Mouse (Mus musculus) CD8-positive naive resting alpha-beta T cell, adult 2 months (primary cell): ENCODE results near the gene Hnrnph1.
"Not testable (repeated sequence)": the region's sequence is repeated elsewhere in the genome, so short reads cannot be mapped to it uniquely, and the experiment has no call there.

Experiments used
- DNase-seq, 2 experiments: peaks; one replicate each; pipeline ENCODE4 v3.0.0; 2022; ENCODE audit warnings: low read depth in 2 of 2, low spot score in 2 of 2

Gene Hnrnph1

DNA sequence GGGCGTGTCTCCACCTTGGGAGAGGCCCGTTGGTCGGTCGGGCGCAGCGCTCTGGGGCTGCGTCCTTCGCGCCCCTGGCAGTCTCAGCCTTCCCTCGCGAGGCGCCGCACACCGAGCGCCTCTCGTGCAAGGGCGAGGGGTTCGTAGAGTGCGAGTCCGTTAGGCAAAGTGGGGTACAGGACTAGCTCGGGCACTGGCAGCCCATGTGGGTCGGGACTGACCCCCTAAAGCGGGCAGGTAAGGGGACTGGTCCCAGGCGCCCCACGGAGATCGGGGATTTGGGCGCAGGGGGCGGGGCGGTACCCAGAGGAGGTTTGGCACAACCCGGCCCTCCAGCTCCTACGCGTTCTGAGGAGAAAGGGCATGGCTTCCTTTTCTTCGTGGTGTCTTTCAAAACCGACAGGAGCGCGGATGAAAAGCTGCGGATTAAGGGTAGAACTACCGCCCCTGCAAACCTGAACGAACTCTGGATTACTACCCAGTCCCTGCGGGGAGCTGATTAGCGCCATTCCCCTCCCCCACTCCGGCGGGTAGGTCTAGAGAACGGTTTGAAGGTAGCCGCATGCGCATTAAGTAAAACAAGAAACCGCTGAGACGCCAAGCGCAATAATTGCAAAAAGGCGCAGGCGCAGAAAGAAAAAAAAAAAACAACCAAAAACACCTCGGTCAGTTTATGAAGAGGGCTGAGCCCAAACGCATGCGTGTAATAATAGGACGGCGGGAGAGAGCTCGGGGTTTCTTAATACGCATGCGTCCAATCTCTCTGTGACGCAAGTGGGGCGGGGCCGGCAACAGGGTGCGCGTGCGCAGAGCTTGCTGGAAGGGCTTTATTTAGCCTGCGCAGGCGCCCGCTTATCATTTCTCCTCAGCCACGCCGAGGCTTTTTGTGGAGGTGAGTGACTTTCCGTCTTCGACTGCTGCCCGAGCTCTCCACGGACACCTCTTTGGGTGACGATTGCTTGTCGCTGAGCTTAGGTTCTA, at the start of gene Hnrnph1:
Gene Hnrnph1 (plus strand): TSS at position 80 of the 981 bp plus-strand sequence.
- peak; percentile 99 for DNase-seq

DNA sequence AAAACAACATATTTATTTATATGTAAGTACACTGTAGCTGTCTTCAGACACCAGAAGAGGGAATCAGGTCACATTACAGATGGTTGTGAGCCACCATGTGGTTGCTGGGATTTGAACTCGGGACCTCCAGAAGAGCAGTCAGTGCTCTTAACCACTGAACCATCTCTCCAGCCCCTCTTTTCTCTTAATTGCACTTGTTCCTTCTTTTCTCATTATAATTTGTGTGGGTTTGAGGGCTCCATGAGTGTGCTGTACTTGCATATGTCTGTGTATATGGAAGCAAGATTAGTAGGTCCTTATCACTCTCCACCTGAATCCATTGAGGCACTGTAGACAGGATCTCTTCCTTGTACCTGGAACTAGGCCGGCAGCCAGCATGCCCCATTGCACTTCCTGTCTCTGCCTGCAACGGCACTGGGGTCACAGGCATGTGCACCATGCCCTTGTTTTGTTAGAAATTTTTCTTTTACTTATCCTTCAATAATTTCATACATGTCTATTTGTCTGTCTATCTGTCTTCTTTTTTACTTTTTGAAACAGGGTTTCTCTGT, 48.6 kb upstream of the Hnrnph1 start:
- no peak for DNase-seq

DNA sequence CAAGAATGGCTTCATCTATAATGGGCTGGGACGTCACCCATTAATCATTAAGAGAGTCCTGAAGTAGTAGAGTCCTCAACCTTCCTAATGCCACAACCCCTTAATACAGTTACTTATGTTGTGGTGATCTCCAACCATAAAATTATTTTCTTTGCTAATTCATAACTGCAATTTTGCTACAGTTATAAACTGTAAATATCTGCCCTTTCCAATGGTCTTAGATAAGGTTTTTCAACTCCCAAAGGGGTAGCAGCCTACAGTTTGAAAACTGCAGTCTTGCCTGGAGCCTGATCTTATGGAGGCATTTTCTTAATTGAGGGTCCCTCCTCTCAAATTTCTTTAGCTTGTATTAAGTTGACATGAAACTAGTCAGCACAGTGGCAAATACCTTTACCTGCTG, 47.4 kb upstream of the Hnrnph1 start:
- no peak for DNase-seq

DNA sequence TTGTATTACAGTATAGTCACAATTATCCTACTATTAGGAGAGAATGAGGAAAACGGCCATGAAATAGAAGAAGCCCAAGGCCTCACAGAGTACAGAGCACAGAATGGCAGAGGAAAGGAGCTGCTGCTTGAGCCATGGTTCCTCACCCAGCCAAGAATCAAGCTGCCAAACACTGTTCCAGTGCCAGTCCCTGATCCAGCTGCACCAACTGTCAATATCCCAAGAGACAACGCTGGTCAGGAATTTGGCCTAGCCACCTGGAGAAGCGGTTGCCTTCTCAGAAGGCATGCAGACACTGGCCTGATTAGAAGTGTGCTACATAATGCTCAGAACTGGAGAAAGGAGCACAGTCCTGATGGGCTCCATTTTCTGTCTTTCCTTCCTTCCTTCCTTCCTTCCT, 43.6 kb upstream of the Hnrnph1 start:
- DNase-seq, result no peak

DNA sequence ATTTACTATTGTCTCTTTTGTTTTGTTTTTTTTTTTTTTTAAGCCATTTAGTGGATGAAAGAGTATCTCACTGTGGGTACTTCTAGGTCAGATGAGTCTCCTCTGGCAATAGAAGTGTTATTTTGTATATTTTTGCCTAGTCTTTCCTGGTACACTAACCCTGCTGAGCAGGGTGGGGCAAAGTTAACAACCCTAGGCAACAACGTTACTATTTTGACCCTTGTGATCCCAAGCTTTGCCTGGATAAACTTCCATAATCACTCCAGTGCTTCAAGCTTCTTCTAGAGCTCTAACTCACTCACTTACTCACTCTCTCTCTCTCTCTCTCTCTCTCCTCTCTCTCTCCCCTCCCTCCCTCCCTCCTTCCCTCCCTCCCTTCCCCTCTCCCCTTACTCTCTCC, 40.7 kb upstream of the Hnrnph1 start:
- no peak for DNase-seq

DNA sequence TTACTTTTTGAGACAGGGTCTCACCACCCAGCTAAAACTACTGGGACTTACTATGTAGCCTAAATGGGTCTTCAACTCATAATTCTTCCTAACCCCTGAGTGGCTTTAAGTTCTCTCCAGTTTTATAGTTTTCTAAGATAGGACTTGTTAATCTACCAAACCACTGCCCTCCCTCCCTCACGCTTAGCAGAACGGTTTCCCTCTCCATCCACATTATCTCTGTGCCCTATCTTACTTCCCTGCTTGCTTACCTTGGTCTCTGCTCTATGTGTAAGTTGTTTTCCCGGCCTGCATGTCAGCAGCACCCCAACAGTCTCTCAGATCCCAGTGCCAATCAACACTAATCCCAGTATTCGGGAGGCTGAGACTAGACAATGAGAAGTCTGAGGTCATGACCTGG, 39.9 kb upstream of the Hnrnph1 start:
- no peak for DNase-seq

DNA sequence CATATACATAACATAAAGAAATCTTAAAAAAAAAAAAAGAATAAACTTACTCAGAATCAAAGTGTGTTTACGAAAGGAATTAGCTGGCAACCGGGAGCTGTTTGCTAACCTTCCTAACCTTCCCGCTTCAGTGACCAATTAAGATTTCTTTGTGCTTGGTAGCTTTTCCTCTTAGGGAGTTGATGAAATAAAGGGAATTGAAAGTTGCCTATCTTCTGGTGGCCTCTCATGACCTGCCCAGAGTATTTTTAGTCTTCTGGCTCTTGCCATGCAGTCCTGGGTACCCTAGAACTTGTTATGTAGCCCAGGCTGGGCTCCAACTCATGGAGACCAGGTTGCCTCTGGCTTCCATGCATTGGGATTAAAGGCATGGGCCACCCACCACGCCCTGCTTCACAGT, 31.3 kb upstream of the Hnrnph1 start:
- DNase-seq, result no peak

DNA sequence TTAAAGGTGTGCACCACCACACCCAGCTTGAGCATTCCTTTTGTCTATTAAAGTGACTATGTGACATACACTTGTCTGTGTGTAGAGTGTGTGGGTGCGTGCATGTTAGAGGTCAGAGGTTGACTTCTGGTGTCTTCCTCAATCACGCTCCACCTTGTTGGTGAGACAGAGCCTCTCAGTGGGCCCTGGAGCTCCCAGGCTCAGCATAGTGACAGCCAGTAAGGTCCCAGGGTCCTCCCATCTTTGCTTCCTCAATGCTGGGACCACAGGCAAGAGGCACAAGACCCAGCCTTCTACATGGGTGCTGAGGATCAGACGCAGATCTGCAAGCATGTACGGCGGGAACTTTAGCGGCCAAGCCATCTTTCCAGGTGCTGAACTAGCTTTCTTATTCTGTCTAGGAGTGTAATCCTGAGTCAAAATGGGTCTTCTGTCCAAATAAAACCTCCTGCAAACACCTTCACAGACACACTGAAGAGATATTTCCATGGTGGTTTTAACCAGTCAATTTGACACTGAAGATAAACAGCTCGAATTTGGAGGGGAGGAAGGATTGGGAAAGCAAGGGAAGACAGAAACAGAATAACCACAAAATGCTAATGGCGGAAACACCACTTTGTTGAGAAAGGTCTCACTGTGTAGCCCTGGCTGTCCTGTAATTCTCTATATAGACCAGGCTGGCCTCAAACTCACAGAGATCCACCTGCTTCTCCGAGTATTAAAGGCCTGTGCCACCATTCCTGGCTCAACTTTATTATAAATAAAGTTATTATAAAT, 30.3 kb upstream of the Hnrnph1 start:
- DNase-seq, result no peak

DNA sequence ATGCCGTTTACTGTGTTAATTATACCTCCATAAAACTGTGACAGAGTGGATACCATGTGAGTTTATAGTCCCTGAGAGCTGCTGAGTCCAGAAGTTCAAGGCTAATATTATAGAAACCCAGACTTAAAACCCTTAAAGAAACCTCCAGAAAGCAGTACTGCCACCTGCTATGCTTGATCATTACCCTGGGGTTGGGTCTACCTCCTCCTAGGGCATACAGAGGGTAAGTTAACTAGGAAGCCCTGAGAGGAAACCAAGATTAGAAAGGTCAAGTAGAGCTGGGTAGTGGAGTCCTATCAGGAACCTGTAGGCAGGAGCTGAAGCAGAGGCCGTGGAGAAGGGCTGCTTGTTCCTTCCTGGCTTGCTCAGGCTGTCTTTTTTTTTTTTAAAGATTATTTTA, 24.6 kb upstream of the Hnrnph1 start:
- DNase-seq, result no peak

DNA sequence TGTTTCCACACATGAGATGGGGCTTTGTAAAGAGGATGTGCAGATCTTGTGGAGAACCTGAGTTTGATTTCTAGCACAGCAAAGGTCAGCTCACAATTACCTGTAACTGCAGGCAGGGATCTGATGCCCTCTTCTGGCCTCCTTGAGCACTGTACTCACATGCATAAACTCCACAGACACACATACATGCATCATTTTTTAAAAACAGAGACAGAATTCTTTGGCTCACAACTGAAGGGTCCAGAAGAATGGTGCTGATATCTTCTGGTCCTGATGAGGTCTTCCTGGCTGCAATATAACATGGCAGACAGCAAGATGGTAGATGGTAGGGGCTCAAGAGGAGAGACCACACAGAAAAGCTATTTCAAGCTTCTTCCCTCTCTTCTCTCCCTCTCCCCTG, 22.6 kb upstream of the Hnrnph1 start, which contains the start of gene Cby3:
Gene Cby3 (plus strand): TSS at position 301 of the 400 bp plus-strand sequence.
- no peak for DNase-seq

DNA sequence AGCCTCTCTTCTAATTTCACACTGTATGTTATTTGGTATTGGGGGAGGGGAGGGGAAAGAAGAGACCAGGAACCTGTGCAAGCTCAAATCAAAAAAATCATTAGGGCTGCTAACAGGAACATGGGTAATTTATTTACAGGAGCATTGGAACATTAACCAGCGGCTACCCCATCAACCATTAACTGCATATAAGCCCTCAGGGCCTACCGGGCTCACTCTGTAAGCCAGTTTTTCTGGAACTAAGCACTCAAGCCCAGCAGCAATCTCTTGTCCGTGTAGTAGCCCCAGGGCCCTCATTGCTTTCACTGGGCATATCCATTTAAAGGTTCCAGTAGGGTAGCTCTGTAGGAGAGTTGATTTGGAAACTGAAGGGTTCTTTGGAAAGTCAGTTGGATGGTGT, 21.9 kb upstream of the Hnrnph1 start:
- no peak for DNase-seq

DNA sequence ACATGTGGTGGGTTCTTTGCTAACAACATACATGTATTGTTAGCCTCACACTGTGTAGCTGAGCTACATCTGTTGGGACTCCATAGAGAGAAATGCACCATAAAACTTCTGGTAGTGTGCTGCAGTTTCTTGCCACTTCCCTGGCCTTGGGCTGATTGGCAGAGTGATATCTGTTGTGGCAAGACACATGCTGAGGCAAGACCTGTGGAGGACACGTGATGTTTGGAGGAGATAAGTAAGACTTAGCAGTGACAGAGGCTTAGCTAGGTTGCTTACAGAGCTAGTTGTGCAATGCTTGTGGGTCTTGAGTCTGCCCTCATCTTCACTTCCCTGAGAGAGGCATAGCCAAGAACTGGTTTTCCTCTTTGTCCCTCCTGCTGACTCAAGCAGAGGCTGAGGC, 21.4 kb upstream of the Hnrnph1 start:
- DNase-seq, result no peak

DNA sequence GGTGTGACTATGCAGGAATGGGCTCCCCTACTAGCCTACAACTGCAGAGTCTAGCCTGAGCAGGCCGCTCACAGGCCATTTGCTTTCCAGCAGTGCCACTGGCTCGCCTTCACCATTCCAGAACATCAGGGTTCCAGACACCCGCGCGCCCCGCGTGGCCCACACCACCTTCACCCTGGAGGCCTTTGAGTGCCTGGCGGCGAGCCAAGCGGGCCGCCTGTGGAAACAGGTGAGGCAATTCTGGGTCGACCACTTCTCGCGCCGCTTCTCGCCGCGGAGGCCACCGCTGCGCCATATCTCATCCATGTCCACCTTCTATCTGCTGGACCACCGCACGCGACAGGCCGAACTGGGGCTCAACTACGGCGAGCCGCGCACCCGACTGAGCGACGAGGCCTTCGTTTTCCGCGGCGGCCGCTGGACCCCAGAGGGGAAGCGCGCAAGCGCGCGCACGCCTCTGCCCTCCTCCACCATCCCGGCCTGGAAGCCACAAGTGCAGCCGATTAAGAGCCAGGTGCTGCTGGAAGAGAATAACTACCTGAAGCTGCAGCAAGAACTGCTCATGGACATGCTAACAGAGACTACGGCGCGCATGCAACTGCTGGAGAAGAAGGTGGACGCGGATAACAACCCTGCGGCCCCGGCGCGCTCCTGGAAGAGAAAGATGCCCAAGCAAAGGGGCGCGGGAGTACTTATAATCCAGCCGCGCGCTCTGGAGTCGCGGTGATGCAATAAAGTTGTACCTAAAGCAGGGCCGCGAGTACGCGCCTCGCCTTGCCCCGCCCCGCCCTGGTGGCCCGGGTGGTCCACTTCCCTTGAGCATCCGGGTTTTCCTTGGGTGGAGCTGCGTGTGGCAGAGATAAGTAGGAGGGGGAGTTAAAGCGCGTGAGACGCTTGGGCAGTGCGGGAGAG, 17.6 kb upstream of the Hnrnph1 start:
- DNase-seq, result no peak

DNA sequence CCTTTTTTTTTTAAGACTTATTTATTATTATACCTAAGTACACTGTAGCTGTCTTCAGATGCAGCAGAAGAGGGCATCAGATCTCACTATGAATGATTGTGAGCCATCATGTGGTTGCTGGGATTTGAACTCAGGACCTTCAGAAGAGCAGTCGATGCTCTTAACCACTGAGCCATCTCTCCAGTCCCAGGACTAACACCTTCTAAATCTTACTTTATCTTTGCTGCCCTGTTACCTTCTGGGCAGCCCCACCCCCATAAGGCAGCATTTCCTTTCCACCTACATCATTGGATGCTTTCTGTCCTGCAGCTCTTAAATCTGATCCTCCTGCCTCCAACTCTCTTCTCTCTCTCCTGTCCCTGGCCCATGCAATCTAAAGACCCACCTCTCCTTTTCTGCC, 15.5 kb upstream of the Hnrnph1 start:
- not testable (repeated sequence) for DNase-seq

DNA sequence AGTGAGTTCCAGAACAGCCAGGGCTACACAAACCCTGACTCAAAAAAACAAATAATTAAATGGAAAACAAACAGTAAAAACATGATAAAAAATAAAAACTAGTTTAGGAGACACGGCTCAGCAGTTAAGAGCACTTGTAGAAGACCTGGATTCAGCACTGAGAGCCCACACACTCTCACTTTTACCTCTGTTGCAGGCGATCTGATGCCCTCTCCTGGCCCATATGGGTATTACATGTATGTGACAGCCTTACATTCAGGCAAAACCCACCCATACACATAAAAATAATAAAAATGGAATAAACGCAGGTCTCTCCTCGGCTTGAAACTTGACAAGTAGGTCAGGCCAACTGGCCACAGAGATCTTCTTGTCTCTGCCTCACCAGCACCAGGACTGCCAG, 12.2 kb upstream of the Hnrnph1 start:
- DNase-seq, result peak; percentile 75 to 82

DNA sequence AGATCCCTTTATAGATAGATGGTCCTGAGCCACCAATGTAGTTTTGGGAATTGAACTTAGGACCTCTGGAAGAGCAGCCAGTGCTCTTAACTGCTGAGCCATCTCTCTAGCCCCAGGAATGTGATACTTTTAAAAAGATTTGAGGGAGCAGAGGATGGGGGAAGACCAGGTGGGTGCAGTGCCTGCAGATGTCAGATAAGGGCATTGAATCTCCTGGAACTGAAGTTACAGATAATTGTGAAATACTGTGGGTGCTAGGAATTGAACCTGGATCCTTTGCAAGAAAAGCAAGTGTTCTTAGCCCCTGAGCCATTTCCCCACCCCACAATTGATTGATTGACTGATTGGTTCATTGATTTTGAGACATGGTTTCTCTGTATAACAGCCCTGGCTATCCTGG, 11.5 kb upstream of the Hnrnph1 start:
- no peak for DNase-seq

DNA sequence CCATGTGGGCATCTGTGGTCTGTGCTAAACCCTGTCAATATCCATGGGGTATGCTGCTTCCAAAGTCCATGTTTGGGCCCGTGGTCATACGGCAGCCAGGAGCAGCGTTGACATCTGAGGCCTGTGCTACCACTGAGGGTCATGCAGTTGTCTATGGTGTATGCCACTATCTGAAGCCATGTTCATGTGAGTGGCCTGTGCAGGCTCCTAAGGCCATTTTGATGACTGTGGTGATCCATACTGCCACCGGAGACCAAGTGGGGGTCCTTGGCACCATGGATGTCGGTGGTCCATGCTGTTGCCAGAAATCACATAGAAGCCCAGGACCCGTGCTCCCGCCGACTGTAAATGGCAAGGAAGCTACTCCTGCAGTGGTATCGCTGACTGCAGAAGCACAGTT, 9.3 kb upstream of the Hnrnph1 start:
- DNase-seq, result no peak

DNA sequence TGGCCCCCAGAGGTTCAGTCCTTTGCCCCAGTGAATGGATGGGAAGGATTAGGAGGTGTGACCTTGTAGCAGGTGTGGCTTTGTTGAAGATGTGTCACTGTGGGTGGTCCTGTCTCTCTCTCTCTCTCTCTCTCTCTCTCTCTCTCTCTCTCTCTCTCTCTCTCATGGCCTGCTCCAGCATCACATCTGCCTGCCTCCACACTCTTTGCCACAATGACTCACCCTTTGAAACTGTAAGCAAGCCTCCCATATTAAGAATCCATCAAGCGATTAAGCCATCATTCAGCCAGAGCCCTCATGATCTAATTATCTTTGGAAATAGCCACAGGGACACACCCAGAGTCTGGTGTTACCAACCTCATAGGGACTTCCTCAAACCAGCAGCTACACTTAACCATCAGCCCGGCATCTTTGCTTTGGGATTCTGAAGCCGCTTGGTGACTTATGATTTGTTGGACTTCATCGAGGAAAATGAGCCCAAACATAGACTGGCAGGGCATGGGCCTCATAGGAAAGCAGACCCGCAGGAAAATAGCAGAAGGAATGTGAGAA, 7.4 kb upstream of the Hnrnph1 start:
- no peak for DNase-seq

DNA sequence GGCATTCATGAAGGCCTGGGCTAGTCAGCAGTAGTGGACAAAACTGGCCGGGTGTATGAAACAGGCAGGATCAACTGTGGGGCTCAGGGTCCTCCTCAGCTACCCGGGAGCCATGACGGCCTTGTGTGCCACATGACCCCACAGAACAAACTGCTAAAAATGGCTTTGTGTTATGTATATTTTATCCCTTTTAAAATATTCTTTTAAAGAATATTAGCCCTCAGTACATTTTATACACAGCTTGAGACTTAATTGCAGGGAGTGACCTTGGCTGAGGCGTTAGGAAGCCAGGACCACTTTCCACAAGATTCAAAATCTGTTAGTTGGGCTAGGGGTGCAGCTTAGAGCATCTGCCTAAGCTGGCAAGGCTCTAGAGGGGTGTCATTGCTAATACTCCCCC, 5.8 kb upstream of the Hnrnph1 start:
- no peak for DNase-seq

DNA sequence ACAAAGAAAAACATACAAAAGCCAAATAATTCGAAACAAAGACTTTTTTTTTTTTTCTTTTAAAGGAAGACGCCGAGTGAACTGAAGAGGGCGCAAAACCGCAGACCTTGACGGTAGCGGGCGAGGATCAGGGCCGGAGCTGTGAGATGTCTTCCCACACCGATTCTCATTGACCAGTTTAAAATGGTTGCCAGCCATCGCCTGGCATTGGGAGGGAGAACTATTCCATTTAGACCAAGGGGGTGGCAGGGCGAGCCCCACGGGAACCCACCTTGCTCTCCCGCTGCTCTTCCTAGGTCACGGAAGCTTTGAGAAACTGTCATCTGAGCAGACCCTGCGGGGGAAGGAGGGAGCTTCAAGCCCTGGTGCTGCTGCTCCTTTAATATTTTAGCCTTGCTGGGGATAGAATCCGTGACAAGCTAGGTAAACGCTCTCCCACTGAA, 5.4 kb upstream of the Hnrnph1 start:
- peak; percentile 41 to 49 for DNase-seq
